Mouse (Mus musculus) yolk sac, embryonic 10.5 days (tissue): ENCODE measurements around the gene Rpl35a.
"Not testable (repeated sequence)": the region's sequence is repeated elsewhere in the genome, so short reads cannot be mapped to it uniquely, and the experiment has no call there.

Experiments used
- DNase-seq: peaks from one replicate; pipeline ENCODE4 v3.0.0-alpha.2; 2017; ENCODE audit warnings: low spot score

Gene Rpl35a

DNA sequence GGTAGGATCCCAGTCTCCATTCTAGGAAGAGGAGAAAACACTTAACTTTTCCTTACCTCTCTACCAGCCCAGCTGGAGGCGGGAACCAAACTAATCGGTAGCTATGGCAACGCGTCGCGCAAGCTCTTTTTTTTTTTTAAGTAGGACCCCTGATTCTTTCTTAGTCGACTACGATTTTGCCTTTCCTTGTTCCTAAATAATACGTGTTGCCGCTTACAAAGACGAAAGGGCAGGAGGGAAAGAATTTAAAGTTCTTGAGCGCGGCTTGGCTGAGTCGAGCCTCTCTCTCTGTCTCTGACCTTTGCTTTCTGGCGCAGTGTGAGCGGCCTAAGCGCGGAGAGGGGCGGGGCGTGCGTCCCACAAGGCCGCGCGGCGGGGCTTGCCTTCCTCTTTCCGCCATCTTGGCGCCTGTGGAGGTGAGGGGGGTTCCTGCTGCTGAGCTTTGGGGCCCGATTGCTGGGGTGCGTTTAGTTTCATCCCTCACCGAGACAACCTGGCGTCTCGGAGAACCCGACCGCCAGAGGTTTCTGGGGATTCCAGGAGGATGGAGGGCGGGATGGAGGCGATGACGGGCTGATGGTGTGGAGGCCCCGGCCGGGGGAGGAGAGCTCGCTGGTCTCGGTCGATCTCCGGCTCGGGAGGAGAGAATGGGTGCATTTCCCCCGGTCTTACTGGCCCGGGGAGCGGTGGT lies at the start of gene Rpl35a, which contains the start of gene Iqcg:
Gene Rpl35a, plus strand, starts transcription at position 359 of the 691 bp plus-strand sequence.
Gene Iqcg, minus strand, starts transcription at position 124 of the 691 bp plus-strand sequence.
- DNase-seq, result peak; percentile 93

DNA sequence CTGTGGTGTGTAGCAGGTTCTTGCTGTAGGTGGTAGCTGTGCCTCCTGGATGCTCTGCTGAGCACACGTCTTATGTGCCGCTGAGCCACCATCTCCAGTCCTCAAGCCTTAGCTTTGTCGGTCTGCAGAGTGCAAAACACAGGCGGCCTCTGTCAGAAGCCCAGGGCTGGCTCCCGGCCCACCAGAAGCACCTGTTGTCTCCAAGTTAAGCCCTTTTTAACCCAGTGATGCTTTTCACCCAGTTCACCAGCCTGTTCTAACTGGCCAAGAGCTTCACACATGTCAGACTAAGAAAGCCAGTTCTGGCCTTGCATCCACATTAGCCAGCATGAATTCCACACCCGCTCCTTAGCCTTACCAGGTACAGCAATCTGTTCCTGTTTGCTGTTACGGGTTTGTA lies 49.4 kb upstream of the Rpl35a start:
- no peak for DNase-seq

DNA sequence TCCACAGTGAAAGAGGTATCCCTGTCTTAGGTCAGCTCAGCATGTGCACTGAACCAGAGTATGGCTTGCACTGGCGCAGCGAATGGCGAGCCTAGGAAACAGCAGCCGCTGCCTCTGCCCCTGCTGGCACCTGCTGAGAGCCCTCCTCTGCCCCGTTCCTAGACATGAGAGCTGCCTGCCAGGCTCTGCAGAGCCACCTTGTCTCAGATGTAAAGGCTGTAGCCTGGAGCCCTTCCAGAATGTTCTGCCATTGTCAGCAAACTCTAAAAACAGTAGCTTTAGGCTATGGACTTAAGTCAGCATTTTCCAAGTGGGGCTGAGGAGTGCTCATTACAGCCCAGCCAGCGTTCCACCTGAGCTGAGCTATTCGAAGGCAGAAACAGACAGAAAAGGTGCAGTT lies 48.8 kb upstream of the Rpl35a start:
- no peak for DNase-seq

DNA sequence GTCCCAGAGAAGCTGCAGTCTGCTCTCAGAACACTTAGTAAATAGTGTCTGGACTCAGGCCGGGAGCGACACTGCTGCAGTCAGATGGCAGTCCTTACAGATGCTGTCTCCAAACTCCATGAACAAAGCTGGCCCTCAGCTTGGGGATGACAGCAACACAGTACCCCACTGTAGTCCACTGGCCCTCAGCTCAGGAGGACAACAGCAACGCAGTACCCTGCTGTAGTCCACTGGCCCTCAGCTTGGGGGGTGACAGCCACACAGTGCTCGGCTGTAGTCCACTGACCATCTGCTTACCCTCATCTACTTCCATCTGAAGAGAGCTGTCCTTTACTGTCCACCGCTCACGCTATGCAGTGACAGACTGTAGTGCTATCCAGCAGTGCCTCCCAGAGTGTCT lies 46.1 kb upstream of the Rpl35a start:
- DNase-seq, result no peak

DNA sequence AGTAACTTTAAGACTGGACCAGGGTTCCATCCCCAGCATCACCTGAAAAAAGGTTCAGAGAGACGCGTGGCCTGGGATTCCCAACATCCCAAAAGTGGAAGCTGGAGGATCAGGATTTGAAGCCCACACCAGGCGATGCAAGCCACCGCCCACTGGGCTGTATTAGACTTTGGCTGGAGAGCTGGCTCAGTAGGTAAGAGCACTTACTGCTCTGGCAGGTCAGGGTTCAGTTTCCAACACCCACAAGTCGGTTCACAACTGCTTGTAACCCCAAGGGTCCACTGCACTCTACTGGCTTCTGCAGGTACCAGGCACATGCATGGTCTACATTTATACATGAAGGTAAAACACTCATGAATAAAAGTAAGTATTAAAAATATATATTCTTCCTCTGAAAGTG lies 42.5 kb upstream of the Rpl35a start:
- DNase-seq, result no peak

DNA sequence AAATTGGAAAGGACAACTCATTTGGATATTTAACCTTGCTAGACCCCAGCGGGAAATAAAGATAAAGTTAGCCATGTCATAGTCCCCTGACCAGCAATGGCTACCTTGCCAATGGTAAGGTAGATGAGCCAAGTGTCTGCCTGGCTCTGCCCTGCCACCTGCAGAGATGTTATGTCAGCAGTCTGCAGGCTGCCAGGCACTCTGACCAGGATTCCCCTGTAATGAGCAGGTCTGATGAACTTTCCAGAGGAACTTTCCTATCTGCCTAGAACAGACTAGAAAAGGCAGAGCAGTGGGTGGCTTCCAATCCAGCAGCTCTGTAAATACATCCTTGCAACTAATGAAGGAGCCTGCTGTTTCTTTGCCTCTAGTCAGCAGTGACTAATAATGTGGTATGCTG lies 41.3 kb upstream of the Rpl35a start:
- DNase-seq, result no peak

DNA sequence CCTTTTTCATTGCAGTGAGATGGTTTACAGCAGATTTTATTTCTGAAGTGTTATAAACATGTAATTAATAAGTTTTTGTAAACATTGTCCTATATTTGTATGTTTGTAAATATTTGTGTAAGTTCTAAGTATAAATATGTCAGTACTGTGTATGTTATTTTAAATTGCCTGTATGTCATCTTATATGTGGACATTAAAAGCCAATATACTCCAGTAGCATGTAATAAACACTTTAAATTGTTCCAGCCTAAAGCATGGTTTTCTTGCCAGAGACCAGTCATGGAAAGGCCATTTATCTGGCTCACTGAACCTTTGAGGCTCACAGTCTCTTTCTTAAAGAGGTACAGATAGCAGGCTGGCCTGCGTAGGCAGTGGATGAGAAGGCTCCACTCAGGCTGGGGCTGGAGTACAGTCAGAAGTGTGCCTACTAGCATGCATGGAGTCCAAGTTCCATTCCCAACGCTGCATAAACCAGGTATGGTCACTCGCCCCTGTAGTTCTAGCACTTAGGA lies 40.8 kb upstream of the Rpl35a start:
- no peak for DNase-seq

DNA sequence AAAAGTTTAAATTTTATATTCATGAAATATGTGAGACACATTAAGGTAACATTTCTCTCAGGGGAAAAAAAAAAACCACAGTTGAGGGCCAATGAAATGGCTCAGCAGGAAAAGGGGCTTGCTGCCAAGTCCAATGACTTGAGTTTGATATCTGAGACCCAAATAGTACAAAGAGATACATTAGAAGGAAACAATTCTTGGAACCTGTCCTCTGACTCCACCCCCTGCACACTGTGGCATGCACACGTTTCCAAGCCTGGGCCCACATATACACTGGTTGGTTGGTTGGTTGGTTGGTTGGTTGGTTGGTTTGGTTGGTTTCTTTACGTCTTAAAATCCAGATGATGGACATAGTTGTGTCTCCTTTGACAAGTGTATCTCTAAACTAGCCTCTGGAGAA lies 40.3 kb upstream of the Rpl35a start:
- DNase-seq, result no peak

DNA sequence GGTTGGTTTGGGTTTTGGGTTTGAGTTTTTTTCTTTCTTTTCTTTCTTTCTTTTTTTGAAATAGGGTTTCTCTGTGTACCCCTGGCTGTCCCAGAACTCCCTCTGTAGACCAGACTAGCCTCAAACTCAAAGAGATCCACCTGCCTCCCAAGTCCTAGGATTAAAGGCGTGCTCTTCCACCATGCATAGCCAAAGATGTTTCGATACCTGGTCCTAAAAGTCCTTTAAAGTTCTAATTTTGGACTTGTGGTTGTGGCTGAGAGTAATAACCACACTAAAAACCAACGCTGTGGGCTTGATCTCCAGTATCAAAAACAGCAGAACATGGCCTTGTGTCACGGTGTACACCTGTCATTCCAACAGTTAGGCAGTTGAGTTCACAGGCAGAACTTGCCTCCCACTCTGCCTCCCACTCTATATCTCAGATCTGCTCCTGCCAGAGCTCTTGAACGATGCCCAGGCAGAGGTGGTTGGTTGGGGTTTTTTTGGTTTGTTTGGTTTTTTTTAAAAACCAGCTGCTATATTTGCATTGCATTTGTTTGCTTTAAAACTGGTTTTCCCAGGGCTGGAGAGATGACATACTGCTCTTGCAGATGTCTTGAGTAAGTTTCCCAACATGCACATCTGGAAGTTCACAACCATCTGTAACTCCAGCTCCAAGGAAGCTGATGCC lies 38.4 kb upstream of the Rpl35a start:
- DNase-seq, result no peak

DNA sequence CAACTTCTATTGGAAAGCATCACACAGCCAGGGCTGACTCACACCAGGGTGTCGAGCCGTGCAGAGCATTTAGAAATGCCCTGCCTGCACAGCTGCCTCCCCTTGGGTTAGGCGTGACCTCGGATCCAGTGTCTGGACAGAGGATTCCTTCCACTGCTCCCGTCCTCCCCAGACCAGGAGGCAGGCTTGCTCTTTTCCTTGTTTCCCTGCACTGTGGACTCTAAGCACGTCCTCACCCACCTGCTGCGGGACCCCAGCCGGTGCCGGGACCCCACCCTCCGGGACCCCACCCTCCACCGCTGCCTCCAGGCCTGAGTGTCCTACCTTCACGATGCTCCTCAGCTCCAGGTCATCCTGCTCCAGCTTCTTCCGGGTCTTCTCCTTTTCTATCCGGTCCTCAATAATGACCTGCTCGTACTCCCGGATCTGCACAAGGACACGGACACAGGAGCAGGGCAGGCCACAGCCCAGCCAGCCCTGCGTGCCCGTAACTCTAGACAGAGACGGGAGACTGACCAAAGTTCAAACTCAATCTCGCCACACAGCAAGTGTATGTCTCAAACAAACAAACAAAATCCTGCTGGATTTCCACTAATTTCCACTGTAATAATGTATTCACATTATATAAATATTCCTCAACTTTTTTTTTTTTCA lies 37.0 kb upstream of the Rpl35a start:
- DNase-seq, result peak; percentile 46

DNA sequence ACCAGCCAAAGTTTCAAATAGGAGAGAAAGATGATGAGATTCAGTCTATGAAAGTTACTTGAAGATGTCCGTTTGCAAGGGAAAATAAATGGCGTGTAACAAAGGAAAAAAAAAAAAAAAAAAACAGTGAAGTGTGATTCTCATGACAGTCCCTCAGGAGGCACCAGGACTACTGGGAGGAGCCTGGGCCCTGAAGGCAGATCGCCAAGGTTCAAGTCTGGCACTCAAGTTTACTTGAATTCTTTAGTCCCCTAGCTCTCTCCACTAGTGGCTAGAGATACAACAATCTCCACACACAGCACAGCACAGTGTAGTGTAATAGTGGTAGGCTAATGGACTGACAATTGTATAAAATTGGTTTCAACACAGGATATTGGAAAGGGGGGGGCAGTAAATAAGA lies 34.9 kb upstream of the Rpl35a start:
- no peak for DNase-seq

DNA sequence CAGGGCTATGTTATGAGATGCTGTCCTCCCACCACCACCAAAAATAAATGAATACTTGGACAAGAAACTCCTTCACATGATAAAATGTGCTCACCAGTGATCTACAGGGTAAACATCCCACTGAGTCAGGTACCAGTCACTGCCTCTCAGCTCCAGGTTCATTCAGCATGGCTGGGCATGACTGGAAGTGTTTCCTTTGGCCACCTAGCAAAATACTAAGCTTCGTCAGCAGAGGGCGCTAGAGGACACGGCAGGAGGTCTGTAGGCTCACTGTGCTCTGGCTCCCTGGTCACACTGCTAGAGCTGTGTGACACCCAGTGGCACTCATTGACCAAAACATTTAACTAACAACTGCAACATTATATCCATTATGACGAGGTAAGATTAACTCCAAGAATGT lies 32.5 kb upstream of the Rpl35a start:
- peak; percentile 75 for DNase-seq

DNA sequence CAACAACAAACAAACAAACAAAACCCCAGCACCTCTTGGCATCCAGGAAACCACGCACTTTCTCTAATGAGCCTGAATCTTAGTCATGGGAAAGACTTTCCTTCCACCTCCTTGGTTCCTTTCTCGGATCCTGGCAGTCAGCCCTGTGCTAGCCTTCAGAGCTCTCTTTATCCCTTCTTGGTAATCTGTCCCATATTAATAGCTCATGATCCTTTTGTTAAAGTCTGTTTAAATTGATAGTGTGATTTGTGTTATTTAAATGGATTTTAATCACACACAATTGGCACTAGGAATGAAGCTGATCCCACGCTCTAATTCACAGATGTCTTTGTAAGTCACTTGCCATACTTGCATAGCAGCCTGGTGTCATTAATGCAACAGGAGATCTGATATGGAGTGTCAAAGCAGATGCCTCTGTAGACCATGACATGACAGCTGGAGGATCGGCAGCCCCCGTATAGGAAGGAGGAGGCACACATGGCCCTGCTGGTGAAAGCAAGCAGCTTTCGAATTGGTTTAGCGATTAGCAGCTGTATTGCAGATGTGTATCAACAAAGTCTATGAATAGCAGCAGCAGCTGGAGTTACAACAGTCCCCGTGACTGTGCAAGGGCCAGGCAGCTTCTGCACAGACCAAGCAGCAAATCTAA lies 31.7 kb upstream of the Rpl35a start:
- no peak for DNase-seq

DNA sequence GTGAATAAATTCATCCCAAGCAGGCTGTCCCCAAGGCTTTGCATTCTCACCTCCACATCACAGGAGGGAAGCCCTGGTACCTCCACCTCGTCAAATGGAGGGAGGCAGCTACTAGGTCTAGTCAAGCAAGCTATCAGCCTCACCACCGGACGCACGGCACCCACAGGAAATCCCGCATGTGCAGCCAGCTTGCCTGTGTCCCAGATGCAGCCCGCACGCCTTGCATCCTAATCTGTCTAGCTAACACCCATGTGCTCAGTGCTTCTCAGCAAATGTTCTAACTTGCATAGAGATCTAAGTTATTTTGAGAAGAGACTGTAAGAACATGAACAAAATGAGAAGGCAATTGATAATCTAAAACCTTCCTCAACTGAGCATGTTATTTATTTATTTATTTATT lies 29.9 kb upstream of the Rpl35a start:
- DNase-seq, result no peak

DNA sequence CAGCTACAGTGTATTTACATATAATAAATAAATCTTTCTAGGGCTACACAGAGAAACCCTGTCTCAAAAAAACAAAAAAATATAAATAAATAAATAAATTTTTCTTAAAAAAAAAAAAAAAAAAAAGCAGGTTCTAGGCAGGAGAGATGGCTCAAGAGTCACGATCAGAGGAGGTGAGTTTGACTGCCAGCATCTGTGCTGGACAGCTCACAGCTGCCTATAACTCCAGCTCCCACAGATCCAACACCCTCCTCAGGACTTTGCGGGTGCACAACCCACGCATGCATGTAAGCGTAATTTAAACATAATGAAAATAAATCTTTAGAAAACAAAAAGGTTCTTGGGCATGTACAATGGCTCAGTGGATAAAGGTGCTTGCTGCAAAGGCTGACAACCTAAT lies 20.2 kb upstream of the Rpl35a start:
- DNase-seq, result no peak

DNA sequence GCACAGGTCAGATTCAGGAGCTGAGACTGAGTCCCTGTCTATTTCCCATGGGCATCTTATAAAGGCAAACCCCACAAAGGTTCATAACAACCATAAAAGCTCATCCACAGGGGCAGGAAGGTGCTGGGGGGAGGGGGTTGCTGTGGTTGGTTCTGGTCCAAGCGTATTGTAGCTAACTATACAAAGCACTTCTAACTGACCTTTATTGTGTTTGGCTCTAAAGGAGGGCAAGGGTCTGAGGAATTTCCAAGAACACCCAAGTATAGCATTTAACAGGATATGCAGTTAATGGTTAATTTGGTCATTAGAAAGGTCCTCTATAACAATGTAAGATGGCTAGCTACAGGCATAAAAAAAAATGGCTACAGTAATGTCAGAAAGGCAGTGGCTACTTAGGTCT lies 13.6 kb upstream of the Rpl35a start:
- peak; percentile 64 for DNase-seq

DNA sequence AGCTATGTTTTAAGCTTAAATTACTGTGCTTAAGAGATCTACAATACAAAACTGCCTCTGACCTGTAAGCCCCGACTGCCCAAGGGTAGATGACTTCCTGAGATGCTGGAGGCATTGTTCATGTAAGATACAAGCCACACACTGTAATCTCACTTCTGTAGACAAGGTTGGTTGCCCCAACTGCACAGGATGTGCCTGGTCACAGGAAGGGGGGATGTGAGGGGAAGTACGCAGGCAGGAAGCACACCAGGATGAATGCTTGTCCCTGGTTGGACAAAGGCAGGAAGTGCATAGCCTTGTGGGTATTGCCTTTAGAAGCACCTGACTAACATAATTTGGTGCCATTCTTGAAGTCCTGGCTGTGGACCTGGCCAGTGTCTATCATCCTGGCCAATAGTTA lies 13.0 kb upstream of the Rpl35a start:
- DNase-seq, result peak; percentile 50

DNA sequence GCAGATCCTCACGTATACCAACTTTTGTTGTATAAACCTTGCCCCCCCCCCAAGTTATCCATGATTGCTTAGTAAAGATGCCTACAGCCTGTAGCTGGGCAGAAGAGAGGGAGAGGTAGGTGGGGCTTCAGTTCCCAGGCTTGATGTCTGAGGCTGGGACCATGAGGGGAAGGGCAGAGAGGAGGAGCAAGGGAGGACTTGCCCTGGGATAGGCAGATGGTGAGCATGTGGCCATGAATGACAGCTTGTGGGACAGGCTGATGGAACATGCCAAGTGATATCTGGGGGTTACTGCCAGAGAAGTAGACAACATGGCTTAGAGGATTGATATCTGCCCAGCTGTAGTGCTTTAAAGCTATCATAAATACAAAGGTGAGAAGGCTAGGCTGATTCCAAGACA lies 8.2 kb upstream of the Rpl35a start:
- no peak for DNase-seq

DNA sequence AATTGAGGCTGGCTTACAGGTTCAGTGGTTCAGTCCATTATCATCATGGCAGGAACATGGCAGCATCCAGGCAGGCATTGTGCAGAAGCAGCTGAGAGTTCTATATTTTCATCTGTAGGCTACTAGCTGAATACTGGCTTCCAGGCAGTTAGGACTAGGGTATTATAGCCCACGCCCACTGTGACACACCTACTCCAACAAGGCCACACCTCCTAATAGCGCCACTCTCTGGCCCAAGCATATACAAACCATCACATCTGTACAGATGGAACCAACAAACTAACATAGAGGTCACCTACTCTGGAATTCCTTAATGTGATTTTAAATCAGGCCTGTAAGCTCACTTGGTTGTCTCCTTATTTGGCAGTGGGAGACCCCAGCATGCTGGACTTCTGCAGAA lies 7.6 kb upstream of the Rpl35a start:
- DNase-seq, result no peak

DNA sequence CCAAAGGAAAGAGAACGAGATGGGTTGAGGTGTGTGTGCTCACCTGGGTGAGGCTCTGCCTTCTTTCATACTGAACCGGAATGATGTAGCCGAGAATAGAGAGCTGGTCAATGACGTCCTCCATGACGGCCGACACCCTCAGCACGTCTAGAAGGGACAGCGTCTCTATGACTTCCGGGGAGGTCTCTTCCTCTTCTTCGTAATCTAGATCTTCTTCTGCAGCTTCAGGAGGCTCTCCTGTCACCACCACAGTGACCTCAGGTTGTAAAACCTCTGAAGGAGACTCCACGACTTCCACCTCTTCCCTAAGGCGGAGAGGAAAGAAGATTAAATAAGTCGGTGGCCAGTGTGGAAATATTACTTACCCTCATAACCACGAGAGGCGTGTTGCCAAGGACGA lies 6.4 kb upstream of the Rpl35a start:
- DNase-seq, result no peak

DNA sequence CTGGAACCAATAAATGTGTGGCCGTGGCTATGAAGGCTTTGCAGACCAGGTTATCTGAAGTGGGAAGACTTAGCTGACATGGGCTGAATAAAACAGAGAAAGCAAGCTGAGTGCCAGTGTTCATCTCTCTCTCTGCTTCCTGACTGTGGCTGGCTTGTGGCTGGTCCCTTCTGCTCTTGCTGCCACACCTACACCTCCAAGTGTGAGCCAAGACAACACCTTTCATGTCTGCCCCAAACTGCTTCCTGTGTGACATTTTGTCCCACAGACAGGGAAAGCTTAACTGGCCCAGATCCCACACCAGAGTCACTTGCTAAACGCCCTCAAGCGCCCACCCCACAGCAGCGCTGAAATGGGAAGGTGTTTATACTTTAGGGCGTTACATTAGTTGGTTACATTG lies 3.1 kb upstream of the Rpl35a start:
- no peak for DNase-seq

DNA sequence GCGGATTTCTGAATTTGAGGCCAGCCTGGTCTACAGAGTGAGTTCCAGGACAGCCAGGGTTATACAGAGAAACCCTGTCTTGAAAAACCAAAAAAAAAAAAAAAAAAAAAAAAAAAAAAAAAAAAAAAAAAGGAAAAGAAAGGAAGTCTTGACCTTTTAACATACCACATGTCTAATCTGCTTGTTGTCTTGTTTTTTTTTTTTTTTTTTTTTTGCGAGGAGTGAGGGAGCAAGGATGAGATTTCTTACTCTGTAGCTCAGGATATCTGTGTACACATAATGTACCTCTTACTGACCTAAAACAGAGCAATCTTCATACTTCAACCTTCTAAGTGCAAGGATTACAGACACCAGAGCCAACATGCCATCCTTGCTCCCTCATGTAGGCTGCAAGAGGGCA lies 1.3 kb upstream of the Rpl35a start:
- not testable (repeated sequence) for DNase-seq

DNA sequence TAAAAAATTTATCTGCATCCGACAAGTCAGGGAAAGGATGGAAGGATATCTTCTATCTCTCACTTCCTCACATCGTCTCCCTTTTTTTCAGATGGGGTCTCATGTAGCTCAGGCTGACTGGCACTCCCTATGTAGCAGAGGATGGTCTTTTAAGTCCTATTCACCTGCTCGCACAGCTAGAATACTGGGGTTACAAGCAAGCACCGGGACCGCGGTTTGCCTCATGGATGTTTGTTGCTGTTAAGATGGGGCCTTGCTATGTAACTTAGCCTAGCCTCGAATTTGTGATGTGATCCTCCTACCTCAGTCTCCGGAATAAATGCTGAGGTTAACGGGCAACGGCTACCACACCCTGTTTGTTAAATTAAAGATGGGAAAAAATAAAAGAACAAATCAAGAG lies 598 bp upstream of the Rpl35a start:
- no peak for DNase-seq
